Comparison of ENCODE assay signal across 23 mouse cellular contexts in the genomic region with DNA sequence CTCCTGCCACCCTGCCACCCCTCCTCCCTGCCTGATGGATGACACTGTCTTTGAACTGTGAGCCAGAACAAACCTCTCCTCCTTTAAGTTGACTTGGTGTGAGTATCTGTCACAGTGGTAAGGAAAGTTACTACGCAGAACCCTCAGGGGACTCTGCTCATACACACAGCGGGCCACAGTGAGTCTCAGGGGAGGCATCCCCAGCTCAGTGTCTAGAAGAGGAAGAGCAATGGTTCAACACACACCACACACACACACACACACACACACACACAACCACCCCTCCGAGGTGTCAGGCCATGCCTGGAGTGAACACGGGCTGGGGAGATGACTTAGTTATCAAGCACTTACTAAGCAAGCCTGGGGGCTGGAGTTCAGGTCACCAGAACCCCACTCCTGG. TPM values are rescaled to one million over a fixed set of nuclear protein-coding genes. Genes with fewer than 3 reads are reported as not detected.
"Had no signal": no experiment of that assay in that cellular context is flagged by ENCODE, and none has a peak within 500 bp of the region (broad histone marks: within the 10 kb centered on the region; RNA-seq: fewer than 3 reads in every experiment).

No protein-coding gene starts in this region.

- H3K4me1 ChIP-seq: heart, embryonic 13.5 days; heart, embryonic 15.5 days; hindbrain, embryonic 13.5 days; hindbrain, embryonic 15.5 days; intestine, embryonic 15.5 days; limb, embryonic 10.5 days; limb, embryonic 12.5 days had no signal

- ATAC-seq: inflammation-experienced regulatory T-cells, adult 6 months; intestine, embryonic 15.5 days; intestine, postnatal 0 days had no signal

- DNase-seq: gastrocnemius, postnatal 14 days; gastrocnemius, postnatal 36 days; heart, adult 11 months; heart, adult 2 months; heart, postnatal 14 days; heart, postnatal 36 days; kidney, adult 18-20 months; kidney, adult 8-10 months; kidney, postnatal 10 days; kidney, postnatal 25 days; kidney, postnatal 4 days had no signal

- H3K9me3 ChIP-seq: heart, embryonic 13.5 days; heart, embryonic 15.5 days; hindbrain, embryonic 13.5 days; hindbrain, embryonic 15.5 days; intestine, embryonic 15.5 days; limb, embryonic 10.5 days; limb, embryonic 12.5 days had no signal

- H3K4me2 ChIP-seq: heart, embryonic 11.5 days; heart, embryonic 13.5 days; heart, embryonic 15.5 days; hindbrain, embryonic 13.5 days; hindbrain, embryonic 15.5 days; intestine, embryonic 15.5 days; limb, embryonic 12.5 days had no signal

- H3K4me3 ChIP-seq: heart, adult 2 months; heart, embryonic 13.5 days; heart, embryonic 15.5 days; hindbrain, embryonic 13.5 days; hindbrain, embryonic 15.5 days; intestine, embryonic 15.5 days; layer of hippocampus, adult 2 months; left cerebral cortex, adult 2 months; limb, embryonic 10.5 days; limb, embryonic 12.5 days had no signal

- H3K27me3 ChIP-seq: intestine, embryonic 15.5 days had no signal

- H3K36me3 ChIP-seq: heart, embryonic 13.5 days; heart, embryonic 15.5 days; hindbrain, embryonic 13.5 days; hindbrain, embryonic 15.5 days; intestine, embryonic 15.5 days; limb, embryonic 10.5 days; limb, embryonic 12.5 days had no signal

- H3K27ac ChIP-seq: heart, adult 2 months; heart, embryonic 13.5 days; heart, embryonic 15.5 days; hindbrain, embryonic 13.5 days; hindbrain, embryonic 15.5 days; intestine, embryonic 15.5 days; layer of hippocampus, adult 2 months; left cerebral cortex, adult 2 months; limb, embryonic 10.5 days; limb, embryonic 12.5 days had no signal

- H3K9ac ChIP-seq: heart, embryonic 13.5 days; heart, embryonic 15.5 days; hindbrain, embryonic 13.5 days; hindbrain, embryonic 15.5 days; intestine, embryonic 15.5 days; limb, embryonic 12.5 days had no signal

RNA-seq across cellular contexts. Expression of gene 4932438H23Rik, which starts 33.5 kb away (rescaled TPM):
- polyA plus RNA-seq: heart, embryonic 13.5 days; limb, embryonic 10.5 days; limb, embryonic 12.5 days had no signal
